Mouse (Mus musculus) layer of hippocampus, adult 18-20 months (tissue): ENCODE data around the gene Ldb2. TPM values are rescaled to one million over a fixed set of nuclear protein-coding genes. Genes with fewer than 3 reads are reported as not detected.

Experiments
- DNase-seq, 2 experiments: peaks; one replicate each; pipeline ENCODE4 v3.0.0; 2022; ENCODE audit warnings: low spot score in 2 of 2
- total RNA-seq, 2 experiments: library from RNA; stranded (reverse); gene quantifications; 2 replicates each; pipeline ENCODE4 v1.2.3; 2021

Ldb2 gene
- total RNA-seq, 2 experiments from 2014 or later: 43.5 TPM

DNA sequence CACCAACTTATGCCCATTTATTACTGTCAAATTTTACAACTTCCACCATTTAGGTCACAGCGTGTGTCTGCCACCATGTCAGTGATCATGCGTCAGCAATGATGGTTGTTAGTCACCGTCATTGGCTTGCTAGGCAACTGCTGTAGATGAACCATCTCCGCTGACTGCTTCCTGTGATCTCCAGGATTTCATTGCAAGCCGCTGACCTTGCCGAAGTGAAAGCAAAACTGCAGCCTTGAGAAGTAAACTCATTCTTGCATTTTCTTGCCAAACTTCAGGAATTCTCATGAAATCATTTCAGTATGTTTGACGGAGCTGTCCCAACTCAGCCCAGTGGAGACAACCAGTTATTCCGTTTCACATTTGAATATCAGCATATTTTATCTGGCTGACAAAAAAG, 247.4 kb downstream of the Ldb2 start:
- DNase-seq: no peak

DNA sequence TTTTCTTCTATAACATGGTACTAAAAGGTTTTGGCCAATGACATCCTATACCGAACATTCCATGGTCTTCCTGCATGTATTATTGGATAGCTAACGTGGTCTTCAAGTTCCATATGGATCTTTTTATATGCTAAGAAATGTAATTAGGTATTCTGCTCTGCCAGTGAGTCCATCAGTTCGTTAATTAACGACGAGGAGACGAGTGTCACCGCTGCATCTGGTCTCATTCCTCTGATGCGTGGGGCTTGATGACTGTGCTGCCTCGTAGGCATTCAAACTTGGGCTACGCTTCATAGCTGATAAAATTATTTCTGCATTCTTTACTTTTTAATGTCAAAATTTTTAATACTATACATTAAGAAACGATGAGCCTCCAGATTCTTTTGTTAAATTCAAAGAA, 251.0 kb downstream of the Ldb2 start:
- no peak for DNase-seq

DNA sequence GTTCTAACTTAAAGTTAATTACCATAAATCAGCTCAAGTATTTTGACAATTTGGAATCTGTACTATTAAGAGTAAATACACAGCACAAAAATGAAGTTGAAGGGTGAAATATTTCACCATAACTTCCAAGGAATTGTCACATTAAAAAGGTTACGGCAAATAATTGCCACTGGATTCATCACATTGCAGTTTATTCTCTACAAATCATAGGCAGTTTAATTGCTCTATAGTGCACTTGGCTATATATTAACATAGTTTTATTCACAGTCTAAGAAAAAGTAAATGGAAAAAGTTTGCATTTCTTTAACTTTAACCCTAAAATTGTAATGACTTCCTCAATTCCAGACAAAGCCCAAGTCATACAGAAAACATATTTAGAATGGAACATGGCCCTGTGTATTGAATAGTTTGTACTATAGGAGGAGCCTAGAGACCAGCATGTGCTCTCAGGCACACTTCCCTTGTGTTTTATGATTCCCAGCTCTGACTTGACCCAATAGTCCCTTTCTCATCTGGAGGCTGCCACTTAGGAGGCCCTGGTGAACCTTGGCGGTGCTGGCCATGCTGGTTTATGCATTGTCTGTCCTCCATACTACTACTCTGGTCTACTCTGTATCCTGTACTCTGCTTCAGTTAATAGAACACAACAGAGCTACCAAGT, 255.9 kb downstream of the Ldb2 start:
- DNase-seq: no peak

DNA sequence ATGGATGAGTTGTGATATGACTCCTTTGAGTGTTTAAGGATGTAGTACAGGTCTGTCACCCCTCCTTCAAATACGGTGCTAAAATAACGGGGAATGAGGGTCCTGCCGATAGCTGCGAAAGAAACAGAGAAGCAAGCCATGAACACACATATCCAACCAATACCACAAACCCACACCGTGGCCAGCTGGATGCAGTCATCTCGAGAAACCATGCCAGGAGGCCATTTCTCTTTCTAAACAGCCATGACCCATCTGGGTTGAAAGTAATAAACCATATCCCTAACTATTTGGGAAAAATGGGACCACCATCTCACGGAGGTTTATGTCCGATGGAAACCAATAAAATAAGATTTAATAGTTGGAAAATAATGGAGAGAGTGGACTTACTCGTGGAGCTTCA, 257.7 kb downstream of the Ldb2 start:
- DNase-seq: no peak

DNA sequence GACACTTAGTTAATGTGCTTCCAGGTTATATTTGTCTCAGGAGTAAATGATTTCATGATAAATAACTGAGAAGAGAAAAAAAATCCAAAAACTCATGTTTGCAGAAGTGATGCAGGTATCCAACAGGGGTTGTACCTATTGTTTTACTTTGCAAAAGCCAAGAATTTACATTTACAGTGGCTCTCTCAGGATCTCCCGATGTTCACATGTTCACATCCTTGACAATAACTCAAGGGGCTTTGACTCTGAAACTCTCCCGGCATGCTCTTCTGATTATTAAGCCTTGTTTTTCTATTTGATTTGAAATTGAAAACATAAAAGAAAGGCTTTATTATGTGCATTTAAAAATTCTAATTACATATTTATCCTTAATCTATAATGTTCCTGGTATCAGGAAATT, 260.8 kb downstream of the Ldb2 start:
- no peak for DNase-seq

DNA sequence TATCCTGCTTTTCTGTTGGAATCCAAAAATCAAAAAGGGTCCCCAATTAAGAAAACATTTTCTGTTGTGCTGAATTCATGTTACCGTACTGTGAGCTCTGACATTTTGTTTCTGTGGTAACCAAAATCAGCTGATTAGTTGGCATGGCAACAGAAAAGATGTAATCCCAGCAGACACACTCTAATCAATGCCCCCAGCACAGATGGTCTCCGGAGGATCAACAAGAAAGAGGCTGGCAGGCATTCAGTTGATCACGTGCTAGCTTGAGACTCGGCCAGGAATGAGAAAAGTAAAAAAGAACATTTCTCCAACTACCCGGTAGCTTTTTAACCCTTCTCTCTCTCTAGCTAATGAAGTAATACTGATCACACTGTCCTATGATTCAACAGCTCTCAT, 261.5 kb downstream of the Ldb2 start:
- peak; percentile 88 to 98 for DNase-seq

DNA sequence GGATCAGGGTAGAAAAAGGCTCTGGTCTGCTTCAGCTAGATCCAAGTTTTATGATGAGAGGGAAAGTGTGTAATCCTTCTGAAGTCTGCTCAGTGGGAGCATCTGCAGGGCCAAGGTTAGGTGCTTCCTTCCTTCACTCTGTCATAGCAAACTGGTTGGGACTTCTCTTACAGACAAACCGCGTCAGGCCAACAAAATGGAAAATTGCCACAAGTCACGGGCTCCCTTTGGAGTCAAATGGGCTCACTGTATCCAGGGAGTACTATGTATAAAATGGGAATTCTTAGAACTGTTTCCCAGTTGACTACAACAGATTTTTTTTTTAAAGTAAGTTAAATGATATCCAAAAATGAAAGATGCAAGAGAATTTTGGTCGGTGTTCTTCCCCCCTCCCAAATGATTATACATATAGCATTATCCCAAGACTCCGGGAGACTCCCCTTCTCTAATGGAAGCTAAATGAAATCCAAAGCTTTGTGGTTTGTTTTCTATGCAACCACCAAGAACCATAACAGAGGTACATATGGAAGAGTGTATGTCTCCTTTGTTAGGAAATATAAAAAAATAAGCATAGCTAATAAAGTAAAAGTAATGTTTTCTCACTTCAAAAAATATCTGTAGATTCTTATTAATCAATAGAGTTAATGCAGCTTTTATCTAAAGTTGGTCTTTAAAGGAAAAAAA, 262.0 kb downstream of the Ldb2 start:
- DNase-seq: no peak

DNA sequence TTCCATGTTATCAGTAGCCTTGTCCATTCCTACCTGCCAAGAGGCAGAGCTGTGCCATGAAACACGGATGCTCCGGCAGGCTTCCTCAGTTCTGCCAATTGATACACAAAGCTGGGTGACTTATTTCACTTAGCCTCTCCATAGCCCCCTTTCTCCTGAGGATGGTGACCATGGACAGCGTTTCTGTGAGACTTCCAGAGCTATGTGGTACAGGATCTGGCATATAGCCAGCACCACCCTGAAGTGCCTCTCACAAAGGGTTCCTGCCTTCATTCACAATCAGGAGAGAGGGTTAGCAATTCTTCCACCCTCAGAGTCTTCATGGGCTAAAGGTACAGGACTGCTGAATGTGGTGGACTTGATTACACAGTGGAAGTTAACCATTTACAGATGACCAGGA, 270.0 kb downstream of the Ldb2 start:
- no peak for DNase-seq

DNA sequence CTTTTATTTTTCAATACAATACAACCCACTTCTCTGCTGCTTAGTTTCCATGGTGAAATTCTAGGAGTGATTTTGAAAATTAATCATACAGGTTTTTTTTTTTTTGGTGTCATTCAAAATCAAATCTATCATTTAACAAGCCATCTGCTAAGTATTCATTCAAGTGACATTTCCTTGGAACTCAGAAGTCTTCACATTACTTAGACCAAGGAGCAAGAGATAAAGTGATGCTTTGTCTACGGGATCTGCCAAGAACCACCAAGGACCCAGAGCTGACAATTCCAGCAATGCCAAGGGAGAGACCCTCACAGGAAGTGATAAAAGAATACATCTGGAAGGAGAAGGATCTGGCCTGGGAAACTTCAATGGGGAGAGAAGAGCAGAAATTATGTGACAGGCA, 270.5 kb downstream of the Ldb2 start:
- no peak for DNase-seq

DNA sequence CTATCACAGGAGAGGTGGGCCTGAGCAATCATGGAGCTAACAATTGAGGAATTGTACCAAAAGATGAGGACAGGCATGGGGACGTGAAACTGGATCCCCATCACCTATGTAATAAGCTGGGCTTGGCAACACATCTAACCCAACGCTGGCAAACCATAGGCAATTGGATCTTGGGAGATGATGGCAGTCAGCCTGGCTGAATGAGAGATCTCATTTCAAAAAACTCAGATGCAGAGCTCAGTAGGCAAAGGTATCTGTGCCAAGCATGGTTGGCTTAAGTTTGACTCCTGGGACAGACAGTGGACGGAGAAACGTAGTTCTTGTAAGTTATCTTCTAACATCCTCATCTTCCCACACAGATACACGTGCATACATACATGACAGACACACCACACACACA, 294.3 kb downstream of the Ldb2 start:
- no peak for DNase-seq

DNA sequence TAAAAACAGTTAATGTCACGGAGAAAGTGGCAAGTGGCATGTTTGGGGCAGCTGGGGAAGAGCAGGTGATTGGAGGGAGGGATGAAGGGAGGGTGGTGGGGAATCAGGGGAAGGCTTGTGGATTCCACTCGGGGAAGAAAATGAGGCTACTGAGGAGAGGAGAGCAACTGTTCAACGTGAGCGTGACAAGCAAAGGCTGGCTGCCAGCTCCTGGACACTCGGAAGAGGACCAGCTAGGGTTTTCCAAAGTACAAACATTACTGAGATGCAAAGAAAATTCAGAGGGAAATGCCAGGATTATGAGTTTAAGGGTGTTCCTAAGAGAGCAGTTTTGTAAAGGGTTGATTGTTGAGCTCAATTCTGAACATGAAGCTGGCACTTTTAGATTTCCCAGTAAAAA, 294.7 kb downstream of the Ldb2 start:
- no peak for DNase-seq

DNA sequence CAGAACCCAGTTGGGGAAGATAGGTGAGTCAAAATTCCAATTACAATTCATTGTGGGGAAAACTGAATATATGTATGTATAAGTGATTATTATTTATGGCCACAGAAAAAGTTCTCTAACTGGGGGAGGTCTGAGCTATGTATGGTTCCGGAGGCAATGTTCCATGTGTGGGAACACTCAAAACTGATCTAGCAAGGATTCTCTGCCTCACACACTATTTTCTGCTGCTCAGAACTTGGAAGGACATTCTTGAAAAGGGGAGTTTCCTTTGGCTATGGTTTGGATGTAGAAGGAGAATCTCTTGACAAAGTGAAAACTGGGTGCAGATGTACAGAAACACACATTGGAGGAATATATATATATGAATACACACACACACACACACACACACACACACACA, 301.3 kb downstream of the Ldb2 start:
- no peak for DNase-seq

DNA sequence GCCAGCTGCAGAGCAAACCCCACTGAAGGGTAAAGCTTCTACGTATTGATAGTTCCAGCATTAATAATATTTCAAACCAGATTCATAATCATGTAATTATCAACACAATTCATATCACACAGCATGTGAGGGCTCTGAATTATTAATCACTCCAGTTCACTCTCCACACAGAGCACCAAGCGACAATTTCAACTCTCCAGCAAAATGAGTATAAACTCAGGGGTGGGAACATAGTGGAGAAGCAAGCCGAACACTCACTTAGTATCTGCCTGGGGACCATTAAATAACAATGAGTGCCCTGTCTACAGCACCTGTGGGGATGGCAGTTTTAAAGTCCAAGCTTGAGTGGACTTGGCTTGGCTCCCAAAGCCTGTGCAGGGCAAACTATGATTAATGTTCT, 302.6 kb downstream of the Ldb2 start:
- DNase-seq: no peak

DNA sequence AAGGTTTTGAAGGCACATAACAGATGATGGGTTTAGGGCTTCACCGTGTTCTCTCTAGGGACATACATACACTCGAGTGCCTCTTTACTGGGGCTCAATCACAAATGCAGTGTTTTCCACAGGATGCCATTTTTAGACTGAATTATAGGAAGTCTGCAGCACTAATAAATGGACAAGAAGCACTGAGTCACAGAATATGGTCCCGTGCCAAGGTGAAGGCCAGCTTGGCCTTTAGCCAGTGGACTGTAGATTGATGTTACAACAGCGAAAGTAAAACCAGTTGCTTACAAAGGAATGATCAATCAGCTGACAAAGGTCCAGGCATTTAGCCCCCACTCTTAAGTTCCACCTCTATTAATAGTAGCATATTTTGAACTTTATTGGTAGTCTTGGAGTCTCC, 304.4 kb downstream of the Ldb2 start:
- no peak for DNase-seq

DNA sequence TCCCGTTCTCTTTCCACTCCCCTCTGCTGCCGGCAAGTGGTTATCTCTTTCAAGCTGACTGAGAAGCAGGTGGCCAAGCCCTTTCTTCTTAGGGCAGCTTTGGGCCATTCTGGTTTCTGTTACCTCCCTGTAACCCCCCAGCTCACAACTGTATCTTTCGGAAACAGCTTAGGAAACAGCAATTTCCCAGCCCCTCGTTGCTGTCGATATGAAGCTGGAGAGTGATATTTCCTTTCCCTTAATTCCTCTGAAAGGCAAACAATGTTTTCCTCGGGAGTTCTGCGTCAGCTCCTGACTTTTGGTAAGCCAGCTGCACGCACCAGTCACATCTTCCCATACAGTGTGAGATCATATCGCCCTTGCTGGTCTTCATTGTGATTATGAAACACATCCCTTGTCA, 305.3 kb downstream of the Ldb2 start:
- DNase-seq: no peak

DNA sequence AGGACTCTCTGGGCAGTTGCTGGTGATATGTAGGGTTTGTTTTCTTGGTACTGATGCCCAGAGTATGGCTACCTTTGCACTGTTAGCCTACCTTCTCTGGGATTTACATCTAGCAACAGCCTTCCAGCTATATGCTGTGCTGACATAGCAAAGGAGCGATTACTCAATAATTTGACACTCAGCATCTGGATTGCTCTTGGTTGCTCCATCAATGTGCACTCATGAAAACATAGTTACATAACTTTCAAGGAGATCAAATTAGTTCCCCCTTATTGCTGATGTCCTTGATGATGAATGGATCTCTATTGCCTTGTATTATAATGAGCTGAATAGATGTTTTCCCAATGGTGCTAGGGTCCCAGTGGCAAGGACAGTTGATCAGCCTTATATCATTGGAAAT, 308.0 kb downstream of the Ldb2 start:
- no peak for DNase-seq

DNA sequence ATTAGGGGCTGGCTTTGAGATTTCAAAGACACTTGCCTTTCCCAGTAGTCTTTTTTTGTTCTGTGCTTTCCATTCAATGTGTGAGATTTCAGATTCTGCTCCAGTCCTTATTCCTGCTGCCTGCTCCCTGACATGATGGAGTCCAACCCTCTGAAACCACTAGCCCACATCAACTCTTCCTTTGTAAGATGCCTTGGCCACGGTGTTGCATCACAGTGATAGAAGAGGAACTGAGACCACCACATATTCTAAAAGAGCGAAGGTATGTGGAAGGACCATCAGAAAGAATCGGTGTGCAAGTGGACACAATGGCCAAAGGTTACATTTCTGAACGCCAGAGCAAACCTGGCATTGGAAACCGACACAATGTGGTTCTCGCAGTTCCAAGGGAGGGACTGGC, 309.0 kb downstream of the Ldb2 start:
- no peak for DNase-seq

DNA sequence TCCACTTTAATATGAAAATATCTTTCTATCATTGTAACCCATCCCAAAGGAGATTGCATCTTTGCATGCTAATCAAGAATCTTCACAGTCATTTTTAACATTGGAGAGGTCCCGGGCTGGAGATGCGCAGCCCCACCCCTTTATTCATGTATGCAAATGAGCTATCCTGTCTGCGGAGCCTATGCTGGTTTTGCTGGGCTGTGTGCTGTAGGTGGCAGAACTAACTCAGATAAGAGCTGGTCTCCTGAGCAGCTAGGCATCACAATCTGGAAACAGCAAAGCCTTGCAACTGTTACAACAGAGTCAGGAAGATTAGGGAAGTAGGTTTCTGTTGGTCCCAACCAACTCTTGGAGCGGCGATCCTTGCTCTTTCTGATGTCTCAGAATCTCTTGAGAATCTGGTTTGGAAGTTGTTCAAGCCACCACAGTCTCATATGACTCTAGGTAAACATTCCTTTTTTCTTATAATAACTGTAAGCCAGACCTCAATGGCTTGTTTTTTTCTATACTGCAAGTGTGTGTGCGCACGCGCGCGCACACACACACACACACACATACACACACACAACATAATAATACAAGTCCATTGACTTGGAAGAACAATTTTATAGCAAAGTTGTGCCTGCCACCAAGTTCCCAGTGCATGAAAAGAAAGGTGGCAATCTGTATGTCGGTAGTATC, 315.9 kb downstream of the Ldb2 start:
- DNase-seq: peak; percentile 53 to 73

DNA sequence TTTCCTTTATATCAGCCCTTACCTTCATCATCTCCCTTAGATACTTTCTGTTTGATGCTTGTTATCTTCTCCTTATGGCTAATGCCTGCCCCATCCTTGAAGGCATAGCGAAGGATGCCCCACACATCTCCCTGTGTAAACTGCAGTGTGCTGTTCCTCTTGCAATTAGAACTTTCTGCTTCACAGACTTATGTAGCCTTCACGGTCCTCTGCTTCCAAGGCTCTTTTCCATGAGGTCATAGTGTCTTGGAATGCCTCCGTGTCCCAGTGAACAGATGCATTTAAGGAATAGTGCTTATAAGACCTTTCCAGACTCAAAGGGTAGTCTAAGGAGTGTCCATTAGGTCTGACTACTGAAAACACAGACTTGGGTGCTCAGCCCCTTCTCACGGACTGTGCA, 318.1 kb downstream of the Ldb2 start:
- no peak for DNase-seq

DNA sequence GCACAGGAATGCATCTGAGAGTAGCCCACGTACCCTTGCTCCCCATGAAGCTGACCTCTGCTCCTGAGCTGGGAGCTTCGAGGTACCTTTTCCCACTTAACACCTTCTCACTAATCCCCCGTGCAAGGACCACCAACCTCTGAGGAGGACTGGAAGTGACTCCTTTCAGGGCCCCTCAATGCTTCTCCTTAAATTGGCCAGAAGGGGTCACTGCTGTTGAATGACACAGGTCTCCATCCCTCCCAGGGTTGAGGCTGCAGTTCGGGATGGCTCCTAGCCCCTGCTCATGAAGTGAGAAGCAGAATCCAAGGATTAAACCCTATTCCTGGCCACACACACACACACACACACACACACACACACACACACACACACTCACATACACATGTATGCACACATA, 323.1 kb downstream of the Ldb2 start:
- DNase-seq: no peak

DNA sequence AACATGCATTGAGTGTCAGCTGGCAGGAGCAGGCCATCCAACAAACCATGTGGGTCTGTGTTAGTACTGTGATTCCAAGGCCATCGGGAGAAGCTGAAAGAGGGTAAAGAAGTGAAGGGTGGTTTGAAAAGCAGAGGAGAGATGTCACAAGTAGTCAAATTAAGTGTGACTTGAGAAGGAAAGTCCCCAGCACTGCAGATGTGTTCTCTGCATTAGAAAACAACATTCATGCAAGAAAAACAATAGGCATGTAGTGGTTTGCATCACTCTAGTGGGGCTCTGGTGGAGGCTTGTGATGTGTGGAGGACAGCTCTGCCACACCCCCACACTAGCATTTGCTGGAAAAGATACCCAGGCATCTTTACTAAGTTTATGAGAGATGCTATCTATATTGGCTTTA, 323.9 kb downstream of the Ldb2 start:
- DNase-seq: no peak

DNA sequence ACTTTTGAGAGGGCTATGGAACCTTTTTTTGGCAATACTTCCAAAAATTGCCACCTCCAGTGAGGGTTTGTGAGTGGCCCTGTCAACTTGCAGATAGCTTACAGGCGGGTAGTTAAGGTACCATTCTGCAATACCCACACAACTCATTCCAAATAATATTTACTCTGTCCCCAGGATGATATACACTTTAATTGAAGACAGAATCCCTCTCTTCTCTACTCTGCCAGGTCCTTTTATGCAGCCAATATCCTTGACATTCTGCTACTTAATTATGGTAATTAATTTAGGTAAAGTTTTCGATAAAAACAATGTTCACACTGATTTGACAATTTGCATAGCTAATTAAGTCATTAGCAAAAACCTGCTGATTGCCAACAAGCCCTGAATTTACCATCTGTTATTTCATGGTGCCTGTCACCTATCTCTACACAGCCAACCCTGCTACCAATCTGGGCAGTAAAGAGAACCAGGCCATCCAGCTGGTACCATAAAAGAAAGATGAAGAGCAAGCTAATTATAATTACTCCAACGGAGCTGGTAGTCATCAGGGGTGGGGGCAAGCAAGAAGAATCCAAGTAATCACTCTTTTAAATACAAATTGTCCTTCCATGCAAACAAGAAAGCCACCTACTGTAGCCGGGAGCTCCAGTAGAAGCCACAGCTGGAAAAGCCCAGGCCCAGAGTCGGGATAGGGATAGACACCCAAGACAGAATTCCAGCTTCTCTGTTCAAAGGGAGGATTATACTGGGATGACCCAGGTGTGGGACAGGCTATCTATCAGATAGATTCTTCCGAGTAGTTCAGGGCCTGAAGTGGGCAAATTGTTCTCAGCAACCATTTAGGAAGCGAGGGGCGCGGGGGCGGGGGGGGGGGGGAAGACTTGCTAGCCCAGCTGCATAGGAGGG, 325.4 kb downstream of the Ldb2 start:
- DNase-seq: peak in 1 of 2 experiments; percentile 37
